Mouse (Mus musculus) liver, embryonic 14.5 days (tissue): ENCODE data around the gene Prss54. TPM values are rescaled to one million over a fixed set of nuclear protein-coding genes. Genes with fewer than 3 reads are reported as not detected.
A peak's percentile ranks its signal among the peaks of the same experiment; 100 is the strongest.

Source experiments
- ATAC-seq: fragments of 200-750 bp; cut with Nextera tagmentation; 2 replicates; pipeline ENCODE4 v1.8.0; 2017; ENCODE audit warnings: moderate number of reproducible peaks, mild to moderate bottlenecking, moderate library complexity; ENCODE audit not compliant: insufficient read depth
- DNase-seq, 3 experiments: peaks; one replicate each; pipeline ENCODE4 v3.0.0-alpha.2; 2012 to 2013; ENCODE audit warnings: low read depth in 3 of 3, low spot score in 3 of 3
- H3K27ac ChIP-seq: fragments of 300-500 bp; sonication (generic); 2 replicates; pipeline ENCODE4 v1.5.1; 2014; ENCODE audit warnings: moderate library complexity, mild to moderate bottlenecking, control low read depth, inconsistent platforms
- H3K27me3 ChIP-seq: fragments of 300-500 bp; sonication (generic); 2 replicates; pipeline ENCODE4 v1.6.1; 2014; ENCODE audit warnings: mild to moderate bottlenecking, low read length, moderate library complexity; ENCODE audit not compliant: control insufficient read depth, insufficient read depth
- H3K36me3 ChIP-seq: fragments of 300-500 bp; sonication (generic); replicated peaks from 2 replicates; pipeline ENCODE4 v1.6.1; 2014; ENCODE audit warnings: low read depth; ENCODE audit not compliant: control insufficient read depth, insufficient read depth
- H3K4me1 ChIP-seq, 2 experiments: fragments of 200-500 bp in 1 of 2; fragments of 300-500 bp in 1 of 2; sonication (generic) in 1 of 2; replicated peaks; 2 replicates each; pipeline ENCODE4 v1.6.1; 2012 to 2014; ENCODE audit warnings: antibody characterized with exemption in 1 of 2, inconsistent platforms in 1 of 2, low read length in 1 of 2; ENCODE audit not compliant: control insufficient read depth in 2 of 2, insufficient read depth in 2 of 2
- H3K4me2 ChIP-seq: fragments of 300-500 bp; sonication (generic); 2 replicates; pipeline ENCODE4 v1.6.1; 2014; ENCODE audit warnings: low read depth, mild to moderate bottlenecking, control low read depth, moderate library complexity
- H3K4me3 ChIP-seq, 2 experiments: fragments of 200-500 bp in 1 of 2; fragments of 300-500 bp in 1 of 2; sonication (generic) in 1 of 2; 2 replicates each; pipeline ENCODE4 v1.5.1; 2012 to 2014; ENCODE audit warnings: low read depth in 2 of 2, low read length in 2 of 2, mild to moderate bottlenecking in 2 of 2, control low read depth in 1 of 2, inconsistent platforms in 1 of 2, moderate library complexity in 1 of 2; ENCODE audit not compliant: insufficient read depth in 1 of 2
- H3K9ac ChIP-seq: fragments of 300-500 bp; sonication (generic); replicated peaks from 2 replicates; pipeline ENCODE4 v1.6.1; 2014; ENCODE audit warnings: mild to moderate bottlenecking, control low read depth, moderate library complexity
- H3K9me3 ChIP-seq: fragments of 300-500 bp; sonication (generic); 2 replicates; pipeline ENCODE4 v1.6.1; 2016; ENCODE audit warnings: low read length, mixed read lengths; ENCODE audit not compliant: control insufficient read depth
- CTCF ChIP-seq: IDR thresholded peaks from 2 replicates; pipeline ENCODE4 v1.5.1; 2016; ENCODE audit warnings: antibody characterized with exemption, low read depth, control low read depth
- EP300 ChIP-seq: IDR thresholded peaks from 2 replicates; pipeline ENCODE4 v1.6.1; 2016; ENCODE audit warnings: antibody characterized with exemption, low read depth
- WGBS: fragments of 180-500 bp; shearing (Covaris S2); extraction: QIAGEN DNeasy Blood & Tissue Kit; methylation state at CpG from one replicate; pipeline ENCODE4 v1.1.7; 2014; ENCODE audit not compliant: insufficient replicate concordance; 5-methylcytosine and 5-hydroxymethylcytosine counted together
- polyA plus RNA-seq, 2 experiments: library from polyadenylated mRNA; depleted of rRNA in 1 of 2; stranded (reverse) in 1 of 2; unstranded in 1 of 2; fragments of >200 nt; fragmentation: Nextera tagmentation in 1 of 2; extraction: Ambion mirVana in 1 of 2; gene quantifications; 2 replicates each; pipeline versions ENCODE4 v1.2.1 to v1.2.3; 2012 to 2014

Gene Prss54
- not detected in 2 replicates for polyA plus RNA-seq (2012; rRNA removed)
- not detected in 2 replicates for polyA plus RNA-seq (2014; fragmentation: Nextera tagmentation; extraction: Ambion mirVana)

DNA sequence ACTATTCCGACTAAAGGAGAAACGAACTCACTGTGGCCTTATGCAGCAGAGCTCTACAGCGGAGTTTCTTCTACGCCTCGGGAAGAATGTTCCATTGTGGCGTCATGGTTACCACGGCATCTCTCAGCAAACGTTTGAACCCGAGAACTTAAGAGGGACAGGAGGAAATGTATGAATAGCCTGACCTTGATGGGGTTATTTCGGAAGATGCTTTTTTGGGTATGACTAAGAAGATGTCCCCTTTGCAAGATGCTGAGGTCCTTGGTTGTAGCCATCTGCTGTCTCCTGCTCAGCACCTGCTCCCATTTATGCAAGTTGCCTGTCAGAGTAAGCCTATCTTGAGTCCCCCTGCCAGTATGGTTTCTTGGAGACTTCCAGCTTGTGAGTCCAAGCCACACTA is at the start of gene Prss54:
Prss54 (minus strand) TSS at position 101 of the 400 bp plus-strand sequence.
- Histone ChIP-seq H3K36me3 (no peaks in the 10 kb centered on the region), H3K27me3 (no peaks in the 10 kb centered on the region), H3K27ac (no peak within 1 kb of the TSS), H3K4me2 (no peak within 1 kb of the TSS), H3K4me3 (no peak within 1 kb of the TSS), H3K9me3 (no peaks in the 10 kb centered on the region), H3K9ac (no peak within 1 kb of the TSS), H3K4me1 (no peaks in the 10 kb centered on the region)
- TF ChIP-seq EP300 (no peak), CTCF (no peak)
- WGBS = 68% methylated on average over 10 of the region's 10 CpGs
- ATAC-seq (no peak), DNase-seq (no peak)

DNA sequence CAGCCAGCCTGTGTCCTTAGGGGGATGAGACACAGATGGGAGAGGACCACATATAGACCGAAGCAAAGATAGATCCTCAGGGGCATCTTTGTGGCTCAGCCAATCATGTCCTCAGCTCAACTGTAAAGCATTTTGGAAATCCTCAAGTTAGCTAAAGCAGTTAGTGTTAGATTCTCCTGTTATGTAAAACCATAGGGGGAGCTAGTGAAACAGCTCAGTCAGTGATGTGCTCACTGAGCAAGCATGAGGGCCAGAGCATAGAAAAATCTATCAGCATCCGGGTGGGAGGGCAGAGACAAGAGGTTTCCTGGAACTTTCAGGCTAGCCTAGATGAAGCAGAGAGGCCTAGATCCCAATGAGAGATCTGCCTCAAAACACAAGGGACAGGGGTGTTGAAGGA is 48.7 kb upstream of the Prss54 start:
- Histone ChIP-seq H3K4me1 (no peaks in the 10 kb centered on the region), H3K27ac (no peak overlapping the region), H3K4me2 (no peak overlapping the region), H3K4me3 (no peak overlapping the region), H3K9me3 (no peaks in the 10 kb centered on the region), H3K27me3 (no peaks in the 10 kb centered on the region; the same call in 1 of the 2 replicates), H3K9ac (no peak overlapping the region), H3K36me3 (no peaks in the 10 kb centered on the region)
- DNase-seq (no peak), ATAC-seq (no peak)
- WGBS = 65% methylated on average over 2 of the region's 2 CpGs
- TF ChIP-seq EP300 = no peak
- TF ChIP-seq CTCF = peak; percentile 8; the same call in 1 of the 2 replicates

GRCm38 (mm10) chr8:95620046-95620445 is 43.9 kb upstream of the Prss54 start:
- Histone ChIP-seq H3K4me2 (no peak overlapping the region), H3K9ac (no peak overlapping the region), H3K4me3 (no peak overlapping the region), H3K27me3 (no peaks in the 10 kb centered on the region; the same call in 1 of the 2 replicates), H3K4me1 (no peaks in the 10 kb centered on the region), H3K27ac (no peak overlapping the region), H3K36me3 (no peaks in the 10 kb centered on the region), H3K9me3 (no peaks in the 10 kb centered on the region)
- WGBS = 77% methylated on average over 2 of the region's 2 CpGs
- ATAC-seq (no peak), DNase-seq (no peak)
- TF ChIP-seq CTCF = no peak
- no peak for TF ChIP-seq EP300

DNA sequence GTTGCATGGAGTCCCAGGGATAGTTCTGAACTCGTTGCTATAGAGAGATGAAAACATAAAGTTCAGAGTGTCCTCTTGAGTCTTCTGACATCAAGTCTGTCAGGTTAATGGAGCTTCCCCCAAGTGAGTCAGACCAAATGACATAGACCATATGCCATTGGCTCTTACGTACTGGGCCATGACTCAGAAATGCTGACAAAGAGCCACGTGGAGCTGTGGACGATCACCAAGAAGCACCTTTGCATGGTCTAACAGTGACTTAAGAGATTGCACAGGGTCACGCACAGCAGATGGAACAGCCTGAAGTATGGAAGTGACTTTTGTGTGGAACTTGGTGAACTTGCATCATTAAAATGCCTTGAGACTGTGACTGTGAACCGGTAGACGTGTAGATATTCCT is 40.2 kb upstream of the Prss54 start:
- Histone ChIP-seq H3K4me3 (no peak overlapping the region), H3K4me2 (no peak overlapping the region), H3K36me3 (no peaks in the 10 kb centered on the region), H3K27ac (no peak overlapping the region), H3K27me3 (peaks cover 2% of the 10 kb centered on the region), H3K4me1 (no peaks in the 10 kb centered on the region), H3K9me3 (no peaks in the 10 kb centered on the region), H3K9ac (no peak overlapping the region)
- no peak for DNase-seq
- no peak for ATAC-seq
- TF ChIP-seq EP300 (no peak), CTCF (no peak)
- 66% methylated on average over 7 of the region's 7 CpGs for WGBS

- Histone ChIP-seq H3K27ac (no peak overlapping the region), H3K36me3 (no peaks in the 10 kb centered on the region), H3K9me3 (no peaks in the 10 kb centered on the region), H3K27me3 (peaks cover 2% of the 10 kb centered on the region; the same call in 1 of the 2 replicates), H3K9ac (no peak overlapping the region), H3K4me3 (no peak overlapping the region), H3K4me1 (peaks cover 0 to 7% of the 10 kb centered on the region in 2 experiments; a peak in 2 of 4 replicates), H3K4me2 (no peak overlapping the region)
- DNase-seq = no peak
- 58% methylated on average over 5 of the region's 5 CpGs for WGBS
- ATAC-seq = no peak
- TF ChIP-seq CTCF = no peak
- TF ChIP-seq EP300 = no peak
These were observed 35.6 kb upstream of the Prss54 start for GRCm38 (mm10) chr8:95611769-95612168.
